Mouse (Mus musculus) retina, postnatal 7 days (tissue): ENCODE data around the gene Nppa.

ENCODE experiments used
- DNase-seq: peaks from one replicate; pipeline ENCODE4 v3.0.0-alpha.2; 2012; ENCODE audit warnings: low read depth, low spot score

The Nppa gene

GRCm38 (mm10) chr4:148051046-148051776 lies 50.7 kb downstream of the Nppa start:
- DNase-seq = no peak
